Mouse (Mus musculus) ovary, postnatal 14 days (tissue): ENCODE results near the gene St6galnac5.

ENCODE experiments used
- DNase-seq: peaks from one replicate; pipeline ENCODE4 v3.0.0; 2022; ENCODE audit warnings: low spot score

The St6galnac5 gene

DNA sequence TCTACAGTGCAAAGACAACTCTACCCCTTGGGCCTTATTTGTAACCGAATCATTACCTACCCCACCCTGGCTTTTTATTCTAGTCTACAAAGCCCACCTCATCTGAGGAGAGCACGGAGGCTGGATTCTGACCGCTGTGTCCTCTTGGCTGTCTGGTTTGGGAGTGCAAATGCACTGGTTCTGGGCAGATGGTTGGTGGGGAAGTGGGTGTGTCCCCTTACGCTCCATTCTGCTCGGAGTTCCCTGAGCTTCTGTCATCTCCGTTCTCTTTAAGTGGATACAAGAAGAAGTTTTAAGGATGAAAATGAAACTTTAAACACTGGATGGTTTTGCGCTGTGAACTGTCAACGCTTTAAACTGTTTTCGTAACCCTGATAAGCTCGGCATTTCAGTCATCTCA, 68.9 kb downstream of the St6galnac5 start:
- DNase-seq = no peak

DNA sequence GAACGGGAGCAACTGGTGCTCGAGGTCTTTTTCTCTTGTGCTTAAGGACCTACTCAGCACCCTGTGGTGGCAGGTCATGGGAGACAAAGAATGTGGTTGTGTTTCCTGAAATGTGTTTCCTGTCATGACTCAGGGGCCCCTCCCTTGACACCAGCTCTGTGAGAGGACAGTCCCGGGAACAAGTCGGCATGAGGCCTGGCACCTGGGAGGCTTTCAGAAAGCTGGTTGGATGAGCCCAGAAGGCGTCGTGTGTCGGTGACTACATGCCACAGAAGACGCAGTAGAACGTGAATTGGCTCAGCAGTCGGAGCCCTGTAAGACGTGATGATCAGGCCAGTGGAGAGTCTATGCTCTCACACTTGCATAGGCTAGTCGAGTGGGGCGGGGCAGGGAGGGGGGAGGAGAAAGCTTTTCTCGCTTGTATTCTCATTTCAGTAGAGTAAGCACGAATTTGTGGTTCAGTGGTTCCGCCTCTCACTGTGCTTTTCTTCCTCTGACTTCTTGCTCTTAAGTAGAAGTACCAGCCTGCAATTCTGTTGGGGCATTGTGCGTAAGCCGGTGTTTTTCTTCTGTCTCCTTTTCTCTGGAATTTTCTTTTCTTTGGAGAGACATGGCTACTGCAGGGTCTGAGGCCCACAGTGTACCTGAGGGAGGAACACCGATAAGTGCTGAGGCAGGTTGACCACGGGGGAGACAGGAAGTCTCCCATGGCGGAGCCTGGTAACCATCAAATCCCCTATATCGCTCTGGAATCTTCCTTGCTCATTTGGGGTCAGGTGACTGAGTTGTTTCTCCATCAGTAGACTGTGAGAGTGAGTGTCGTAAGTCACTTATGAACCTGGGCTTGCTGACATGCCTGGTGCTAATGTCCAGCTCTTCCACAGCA, 69.6 kb downstream of the St6galnac5 start:
- no peak for DNase-seq

DNA sequence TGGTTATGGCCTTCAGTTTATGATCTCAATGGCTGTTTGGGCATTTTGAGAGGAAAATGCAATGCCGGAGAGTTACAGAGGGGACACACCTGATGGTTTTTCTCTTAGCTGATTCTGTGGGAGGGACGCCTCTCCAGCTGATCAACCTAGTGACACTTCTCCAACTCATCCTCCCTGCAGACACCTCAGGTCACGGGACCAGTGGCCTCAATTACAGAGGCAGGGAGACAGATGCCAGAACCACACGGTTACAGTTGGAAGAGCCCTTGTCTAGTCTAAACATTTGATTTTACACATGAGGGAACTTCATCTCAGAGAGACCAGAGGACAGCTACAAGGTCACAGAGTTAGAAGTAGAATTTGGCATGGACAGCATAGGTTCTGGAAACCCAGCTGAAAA, 70.5 kb downstream of the St6galnac5 start:
- DNase-seq = no peak

DNA sequence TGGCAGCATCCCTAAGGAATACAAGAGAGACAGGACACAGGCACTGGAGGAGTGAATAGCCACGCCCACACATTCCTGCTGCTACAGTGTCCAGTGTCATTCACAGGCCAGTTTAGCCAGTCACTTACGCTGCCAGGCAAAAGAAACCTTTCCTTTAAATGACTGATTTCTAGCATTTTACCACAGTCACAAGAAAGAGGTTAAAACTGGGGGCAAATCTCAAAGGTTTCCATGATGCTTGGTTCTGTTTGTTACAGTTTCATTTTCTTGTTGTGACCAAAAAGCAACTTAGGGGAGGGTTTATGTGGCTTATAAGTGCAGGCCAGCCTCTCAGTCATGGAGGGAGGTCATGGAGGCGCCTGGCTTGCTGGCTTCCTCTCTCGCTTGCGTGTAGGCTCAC, 74.4 kb downstream of the St6galnac5 start:
- DNase-seq = no peak

DNA sequence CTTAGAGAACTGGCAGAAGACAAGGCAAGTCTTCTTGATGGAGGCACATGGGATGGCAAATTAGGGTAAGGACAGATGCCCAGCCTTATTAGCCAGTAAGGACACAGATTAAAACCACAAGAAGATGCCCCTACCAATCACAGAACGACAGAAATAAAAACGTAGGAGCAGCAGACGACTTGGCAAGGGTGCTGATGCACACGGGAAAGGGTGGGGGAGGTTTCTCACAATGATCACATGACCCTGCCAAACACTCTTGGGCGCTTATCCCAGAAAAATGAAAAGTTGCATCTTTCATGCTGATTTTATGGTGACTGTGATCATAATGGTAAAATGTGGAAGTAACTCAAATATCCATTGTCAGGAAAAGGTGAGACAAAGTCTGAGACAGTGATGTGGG, 75.0 kb downstream of the St6galnac5 start:
- no peak for DNase-seq

DNA sequence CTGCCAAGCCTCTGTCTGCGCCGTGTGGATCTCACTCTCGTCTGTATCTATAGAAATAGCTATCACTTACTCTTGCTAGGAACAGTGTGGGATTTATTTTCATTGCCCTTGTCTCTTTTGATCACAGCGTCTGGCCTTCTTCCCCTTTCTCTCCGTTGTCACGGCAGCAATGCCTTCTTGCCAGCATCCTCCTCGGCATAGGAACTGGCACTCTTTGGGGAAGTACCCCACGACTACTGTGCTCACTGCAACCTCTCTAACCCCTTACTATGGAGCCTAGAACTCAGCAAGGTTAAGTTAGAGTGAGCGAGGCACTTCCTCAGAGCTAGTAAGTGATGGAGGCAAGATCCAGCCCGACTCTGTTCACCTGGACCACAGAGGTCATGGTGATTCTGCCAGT, 76.2 kb downstream of the St6galnac5 start:
- no peak for DNase-seq

DNA sequence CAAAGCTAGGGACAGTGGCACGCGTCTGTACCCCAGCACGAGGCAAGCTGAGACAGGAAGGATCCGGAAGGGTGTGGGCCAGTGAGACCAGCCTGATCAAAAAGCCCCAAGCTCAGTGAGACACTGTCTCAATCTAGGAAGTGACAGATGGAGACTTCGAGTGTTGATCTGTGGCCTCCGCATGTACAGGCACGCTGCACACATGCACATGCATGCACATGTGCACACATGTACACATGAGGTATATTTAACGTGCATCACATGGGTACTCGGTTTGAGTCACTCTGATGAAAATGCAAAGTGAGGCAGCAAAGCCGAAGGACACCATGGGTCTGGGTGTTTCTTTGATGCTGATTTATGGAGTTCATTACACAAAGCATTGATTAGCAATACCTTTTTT, 77.0 kb downstream of the St6galnac5 start:
- DNase-seq = no peak

DNA sequence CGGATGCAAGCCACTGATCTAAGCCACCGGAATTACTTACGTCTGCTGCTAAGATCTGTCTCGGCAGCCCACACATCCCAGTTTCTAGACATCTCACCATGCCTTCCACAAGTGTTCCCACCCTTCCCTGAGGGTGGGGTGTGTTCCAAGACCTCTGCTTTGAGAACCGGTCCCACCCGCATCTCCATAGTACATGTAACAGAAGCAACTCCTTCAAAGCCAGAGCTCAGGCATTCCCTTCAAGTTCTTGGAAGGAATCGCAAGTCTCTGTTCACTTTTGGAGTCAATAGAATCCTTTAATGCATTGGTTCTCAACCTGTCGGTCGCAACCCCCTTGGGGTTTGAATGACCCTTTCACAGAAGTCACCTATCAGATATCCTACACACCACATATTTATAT, 83.1 kb downstream of the St6galnac5 start:
- DNase-seq = no peak

DNA sequence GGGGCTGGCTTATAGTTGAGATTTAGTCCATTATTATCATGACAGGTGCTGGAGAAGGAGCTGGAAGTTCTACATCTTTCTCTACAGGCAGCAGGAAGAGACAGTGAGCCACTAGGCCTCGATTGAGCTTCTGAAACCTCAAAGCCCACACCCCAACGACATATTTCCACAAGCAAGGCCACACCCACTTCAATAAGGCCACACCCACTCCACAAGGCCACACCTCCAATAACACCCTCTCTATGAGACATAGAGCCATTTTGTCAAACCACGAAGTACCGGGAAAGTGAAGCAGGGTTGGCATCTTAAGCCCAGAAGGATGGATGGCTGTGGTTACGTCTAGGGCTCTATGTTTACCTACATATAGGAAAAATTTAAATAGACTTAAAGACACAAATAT, 84.8 kb downstream of the St6galnac5 start:
- no peak for DNase-seq

DNA sequence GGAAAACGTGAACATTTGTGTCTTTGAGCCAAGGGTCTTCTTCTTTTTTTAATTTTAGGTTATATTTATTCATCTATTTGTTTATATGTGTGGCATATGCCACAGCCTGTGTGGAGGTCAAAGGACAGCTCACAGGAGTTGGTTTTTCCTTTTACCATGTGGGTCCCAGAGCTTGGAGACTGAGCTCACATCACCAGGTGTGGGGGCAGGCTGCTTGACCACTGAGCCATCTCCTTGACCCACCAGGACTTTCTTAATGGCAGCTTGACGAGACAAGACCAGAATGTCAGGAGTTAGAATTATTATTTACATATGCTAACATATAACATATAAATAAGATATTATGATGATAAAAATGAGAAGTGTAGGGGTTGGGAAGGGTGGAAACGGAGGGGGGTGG, 85.9 kb downstream of the St6galnac5 start:
- no peak for DNase-seq

DNA sequence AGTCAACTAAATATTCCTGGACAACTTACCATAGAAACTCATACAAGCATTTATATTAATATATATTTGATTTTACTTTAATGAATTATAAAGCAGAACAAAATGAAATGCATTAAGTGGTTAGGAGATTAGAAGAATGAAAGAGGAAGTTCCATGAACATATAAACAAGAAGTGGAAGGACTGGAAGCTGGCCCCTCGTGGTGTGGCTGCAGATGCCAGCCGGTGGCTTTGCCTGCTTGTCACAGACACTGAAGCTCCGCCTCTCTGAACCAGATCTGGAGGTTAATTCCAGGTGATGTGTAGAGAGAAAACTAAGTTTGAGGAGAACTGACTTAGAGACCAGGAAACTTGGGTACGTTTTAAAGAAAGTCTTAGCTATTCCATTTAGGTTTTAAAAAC, 87.1 kb downstream of the St6galnac5 start:
- DNase-seq = no peak

DNA sequence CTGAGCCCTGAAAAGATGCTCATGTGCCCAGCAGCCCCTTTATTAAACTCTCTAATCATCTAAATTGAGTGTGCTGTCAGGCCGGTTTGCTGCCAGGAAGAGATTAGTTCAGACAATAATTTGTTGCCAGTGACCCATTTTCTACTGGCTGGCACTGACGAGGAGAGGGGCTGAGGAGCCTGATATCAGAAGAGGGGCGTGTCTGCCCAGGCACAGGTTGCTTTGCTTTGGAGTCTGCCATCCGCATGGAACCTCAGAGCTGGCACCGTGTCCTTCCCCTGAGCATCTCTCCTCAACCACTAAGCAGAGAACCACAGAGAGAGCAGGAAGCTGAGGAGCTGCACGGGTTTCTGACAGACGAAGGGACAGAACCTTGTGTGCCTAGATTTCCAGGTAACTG, 93.9 kb downstream of the St6galnac5 start:
- no peak for DNase-seq

DNA sequence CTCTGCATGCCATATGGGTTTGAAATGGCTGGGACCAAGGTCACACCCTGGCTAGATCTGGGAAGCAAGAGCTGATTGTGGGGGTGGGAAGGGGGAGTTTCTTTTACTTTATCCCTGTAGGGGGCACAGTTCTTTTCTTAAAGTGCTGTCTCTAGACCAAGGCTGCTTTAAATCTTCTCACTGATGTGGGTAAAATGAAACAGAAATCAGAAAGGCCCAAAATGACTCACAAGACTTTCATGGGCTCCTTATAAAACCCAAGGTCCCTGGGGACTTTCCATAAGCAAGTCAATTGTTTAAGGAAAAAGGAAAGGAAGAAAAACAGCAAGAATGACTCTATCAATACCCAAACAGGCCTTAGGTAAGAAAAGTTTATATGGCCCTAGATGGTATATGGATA, 95.3 kb downstream of the St6galnac5 start:
- DNase-seq = no peak

DNA sequence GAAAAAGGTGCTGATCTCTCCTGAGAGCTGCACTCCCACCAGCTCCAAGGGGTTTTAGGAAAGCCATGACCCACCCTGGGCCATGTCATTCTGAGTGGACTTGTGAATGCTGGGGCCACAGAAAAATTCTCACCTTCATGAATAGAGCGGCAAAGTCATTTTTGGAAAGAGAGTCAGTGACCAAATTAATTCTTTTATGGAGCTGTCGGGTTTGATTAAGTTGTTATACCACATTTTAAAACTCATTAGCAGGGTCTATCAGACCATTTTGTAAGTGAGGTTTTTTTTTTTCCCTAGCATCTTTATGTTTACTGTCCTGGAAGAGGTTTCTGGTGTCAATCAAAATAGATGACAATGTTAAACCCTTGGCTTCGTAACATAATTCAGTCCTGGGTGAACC, 98.5 kb downstream of the St6galnac5 start:
- no peak for DNase-seq

DNA sequence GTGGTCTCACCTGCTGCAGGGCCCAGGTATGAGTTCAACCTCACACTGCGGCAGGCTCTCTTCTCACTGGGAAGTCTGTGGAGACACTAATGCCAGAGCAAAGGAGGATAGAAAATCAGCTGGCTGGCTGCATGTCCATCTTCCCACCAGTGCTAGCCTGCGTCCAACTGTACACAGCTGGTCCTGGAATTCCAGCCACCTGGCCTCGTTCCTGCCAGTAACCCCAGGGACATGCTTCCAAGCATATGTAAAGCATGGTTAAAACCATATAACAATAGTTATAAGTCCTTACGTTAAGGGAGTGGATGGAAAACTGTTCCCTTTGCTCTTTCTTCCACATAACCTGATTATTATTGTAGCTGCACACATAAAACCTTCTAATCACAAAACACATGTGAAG, 100.3 kb downstream of the St6galnac5 start:
- no peak for DNase-seq

DNA sequence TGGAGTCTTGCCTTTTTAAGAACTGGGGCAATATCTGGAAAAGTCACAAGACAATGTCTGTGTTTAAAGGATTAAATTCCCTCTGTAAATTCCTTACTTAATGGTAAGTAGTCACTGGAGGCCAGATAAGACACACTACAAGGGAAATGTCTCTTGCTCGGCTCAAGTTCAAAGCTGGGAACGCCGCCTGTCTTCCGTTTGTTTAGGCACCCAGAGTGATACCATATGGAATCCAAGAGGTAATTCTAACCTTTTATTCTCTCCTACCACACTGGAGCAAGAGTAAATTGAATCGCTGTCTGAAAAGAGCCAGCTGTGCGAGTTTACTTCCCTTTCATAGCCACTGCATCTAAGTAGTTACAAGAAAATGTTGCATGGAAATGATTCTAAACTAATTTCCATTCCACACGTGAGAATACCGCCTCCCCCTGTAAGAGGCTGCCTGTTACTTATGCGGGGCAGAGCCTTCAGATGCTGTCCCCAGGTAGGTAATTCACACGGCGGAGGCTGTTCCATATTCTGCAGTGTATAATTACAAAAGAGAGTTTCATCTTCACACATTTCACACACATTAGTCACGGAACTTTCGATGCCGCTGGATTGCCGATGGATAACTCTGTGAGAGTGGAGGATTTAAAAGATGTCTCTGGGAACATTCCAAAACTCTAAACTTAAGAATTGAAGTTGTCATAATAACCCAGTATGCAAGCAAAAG, 101.8 kb downstream of the St6galnac5 start:
- DNase-seq = no peak

DNA sequence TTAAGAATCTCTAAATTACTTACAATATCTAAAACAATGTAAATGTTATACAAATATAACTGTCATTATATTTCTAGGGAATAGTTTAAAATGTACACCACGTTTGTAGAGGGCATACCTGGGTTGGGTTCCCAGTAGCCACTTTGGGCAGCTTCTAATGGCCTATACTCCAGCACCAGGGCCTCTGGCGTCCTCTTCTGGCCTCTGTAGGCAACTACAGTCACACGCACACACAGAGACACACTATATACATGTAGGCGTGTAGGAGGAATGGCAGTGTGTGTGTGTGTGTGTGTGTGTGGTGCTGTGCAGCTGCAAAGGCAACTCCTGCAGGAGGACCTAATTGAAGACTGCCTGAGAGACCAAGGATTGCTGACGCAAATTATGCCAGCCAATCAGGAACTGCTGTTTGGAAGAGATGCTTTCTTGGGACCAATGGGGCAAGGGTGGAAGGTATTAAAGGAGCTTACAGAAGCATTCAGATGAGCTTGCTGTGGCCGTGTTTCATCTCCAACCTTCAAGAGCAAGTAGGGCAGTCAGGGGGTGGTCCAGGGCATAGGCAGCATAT, 106.2 kb downstream of the St6galnac5 start:
- DNase-seq = no peak

DNA sequence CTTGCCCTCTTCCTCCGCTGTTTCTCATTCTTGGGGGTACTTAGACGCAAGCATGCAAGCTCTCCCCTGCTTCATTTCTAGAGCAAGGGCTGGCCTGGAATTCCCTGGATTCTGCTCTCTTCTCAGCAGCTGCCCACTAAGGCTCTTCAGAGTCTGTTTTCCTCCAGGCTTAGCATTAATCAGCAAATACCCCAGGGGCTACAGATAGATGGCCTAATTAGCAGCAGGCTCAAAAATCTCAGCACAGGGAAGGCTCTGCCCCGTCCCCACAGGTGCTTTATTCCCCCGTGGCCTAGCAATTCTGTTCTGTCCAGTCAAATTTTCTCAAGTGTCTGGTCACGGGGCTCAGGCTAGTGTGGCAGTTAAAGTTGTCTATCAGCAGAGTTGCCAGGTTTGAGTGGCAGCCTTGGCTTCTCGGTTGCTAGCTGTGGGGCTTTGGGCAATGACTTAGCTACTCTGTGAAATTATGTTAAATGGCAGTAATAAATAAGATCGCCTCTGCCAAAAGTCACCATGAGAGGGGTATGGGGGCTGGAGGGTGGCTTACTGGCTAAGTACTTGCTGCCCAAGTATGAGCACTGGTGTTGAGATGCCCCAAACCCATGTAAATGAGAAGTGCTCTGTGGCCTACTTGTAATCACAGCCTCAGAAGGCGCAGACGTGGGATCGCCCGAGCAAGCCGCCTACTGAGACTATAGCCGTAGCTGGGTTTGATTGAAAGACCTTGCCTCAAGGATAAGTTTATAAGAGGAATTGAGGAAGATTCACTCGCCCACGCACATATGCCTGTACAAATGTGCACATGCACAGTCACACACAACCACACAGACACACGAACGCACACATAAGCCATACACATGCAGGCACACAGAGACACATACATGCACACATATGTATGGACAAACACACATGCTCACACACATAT, 107.4 kb downstream of the St6galnac5 start:
- DNase-seq = no peak

DNA sequence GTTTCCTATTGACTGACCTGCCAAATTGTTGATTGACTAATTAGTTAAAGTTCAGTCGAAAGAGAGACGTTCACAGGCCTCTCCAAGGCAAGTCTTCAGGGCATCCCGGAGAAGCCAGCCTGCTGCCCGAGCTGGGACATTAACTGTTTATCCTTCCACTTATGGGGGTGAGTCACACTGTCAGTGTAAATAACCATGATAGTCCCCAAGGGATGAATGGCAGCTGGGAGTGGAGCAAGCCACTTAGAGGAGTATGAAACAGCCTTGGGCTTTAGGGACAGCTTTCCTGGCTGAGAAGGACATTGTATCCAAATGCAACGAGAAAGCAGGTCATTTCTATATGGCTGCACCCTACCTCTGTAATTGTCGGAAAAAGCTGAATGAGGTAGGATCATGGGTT, 109.5 kb downstream of the St6galnac5 start:
- DNase-seq = no peak

DNA sequence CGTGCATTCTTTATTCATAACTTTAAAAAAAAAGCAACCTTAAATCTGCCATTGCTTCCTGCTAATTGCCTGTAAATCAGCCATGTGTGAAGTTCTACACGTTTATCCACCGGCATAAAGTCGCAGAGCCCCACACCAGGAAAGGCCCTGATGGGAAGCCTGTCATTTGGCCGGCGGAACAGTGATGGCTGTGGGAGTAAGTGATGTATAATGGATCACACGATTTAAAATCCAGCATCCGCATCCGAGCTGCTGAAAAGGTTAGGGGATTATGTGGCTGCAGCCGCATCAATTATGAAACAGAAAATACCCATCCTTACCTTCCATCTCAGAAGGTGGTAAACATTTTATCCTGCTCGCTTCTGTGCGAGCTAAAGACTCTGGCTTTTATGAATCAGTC, 110.0 kb downstream of the St6galnac5 start:
- no peak for DNase-seq

DNA sequence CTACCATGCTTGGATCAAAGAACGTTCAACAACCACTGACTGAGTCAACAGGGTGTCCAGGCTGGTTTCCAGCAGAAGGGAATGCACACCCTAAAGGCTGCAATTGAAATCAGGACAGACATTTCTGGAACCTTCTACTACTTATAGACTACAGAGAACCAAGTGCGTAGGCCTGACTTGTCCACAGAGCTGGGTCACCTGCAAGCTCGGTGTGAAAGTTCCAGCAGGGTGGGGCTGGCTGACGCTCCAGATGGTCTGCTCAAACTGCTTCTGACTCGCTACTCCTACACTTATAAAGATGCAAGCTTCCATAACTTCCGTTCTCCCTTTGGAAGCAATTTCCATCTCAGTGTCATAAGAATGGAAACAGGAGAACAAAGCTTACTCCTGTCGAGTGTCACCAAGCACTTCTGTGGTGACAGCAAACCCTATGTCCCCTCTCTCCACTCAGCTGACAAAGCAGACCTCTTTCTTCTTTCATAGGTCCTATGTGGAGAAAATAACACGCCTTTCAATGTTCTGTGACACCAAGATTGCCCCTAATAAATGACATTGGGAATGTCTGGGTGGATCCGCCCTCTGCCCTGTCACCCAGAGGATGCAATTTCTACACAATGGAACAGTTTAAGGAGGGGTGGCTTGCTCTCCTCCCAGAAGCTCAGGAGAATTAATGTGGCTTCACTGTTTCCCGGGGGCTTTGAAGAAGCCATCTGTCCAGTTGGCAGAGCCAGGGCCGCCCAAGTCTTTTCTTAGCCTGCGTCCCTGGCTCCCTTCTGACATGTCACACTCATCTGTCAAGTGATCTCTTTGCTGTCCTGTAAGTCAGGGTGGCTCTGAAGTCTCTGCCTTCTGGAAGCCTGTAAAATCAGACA, 114.2 kb downstream of the St6galnac5 start:
- DNase-seq = no peak
